Mouse (Mus musculus): Measurements from ENCODE around the gene Tnfaip8l3.
A peak's percentile ranks its signal among the peaks of the same experiment; 100 is the strongest.

Gene Tnfaip8l3

DNA sequence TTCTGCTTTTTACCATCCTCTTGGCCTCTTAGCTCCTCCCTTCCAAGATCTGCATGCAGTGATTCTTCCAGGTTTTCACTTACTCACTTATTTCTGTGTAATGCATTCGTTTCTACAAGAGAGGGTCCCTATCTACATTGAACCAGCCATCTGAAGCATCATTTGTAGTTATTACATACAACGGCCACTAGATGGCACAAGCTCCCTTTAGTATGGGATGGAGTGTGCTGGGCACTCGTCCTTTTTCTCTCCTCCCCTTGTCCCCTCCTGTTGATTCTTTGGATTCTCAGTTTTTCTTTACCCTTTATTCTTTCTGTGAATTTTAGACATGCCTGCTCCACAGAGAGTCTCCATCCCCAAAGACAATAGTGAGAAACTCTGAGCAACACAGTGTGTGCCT lies 77.3 kb downstream of the Tnfaip8l3 start:
- peak; percentile 35 for DNase-seq (ENCODE audit: low read depth)

DNA sequence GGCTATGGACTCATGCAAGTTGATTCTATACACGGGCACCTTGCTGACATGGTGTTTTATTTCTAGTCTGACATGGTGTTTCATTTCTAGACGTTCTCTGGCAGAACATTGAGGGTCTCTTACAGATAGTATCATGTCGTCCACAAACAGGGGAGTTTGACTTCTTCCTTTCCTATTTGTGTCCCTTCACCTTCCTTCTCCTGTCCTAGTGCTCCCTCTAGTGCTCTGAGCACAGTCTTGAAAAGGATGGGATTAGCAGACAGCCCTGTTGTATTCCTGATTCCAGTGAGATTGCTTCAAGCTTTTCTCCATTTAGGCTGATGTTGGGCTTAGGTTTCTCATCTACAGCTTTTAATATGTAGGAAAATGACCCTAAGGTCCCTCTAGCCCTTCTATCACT lies 81.2 kb downstream of the Tnfaip8l3 start:
- DNase-seq (ENCODE audit: low read depth), result no peak

GRCm38 (mm10) chr9:53984868-53985267 lies 83.3 kb downstream of the Tnfaip8l3 start:
- peak; percentile 1 for DNase-seq (ENCODE audit: low read depth)

DNA sequence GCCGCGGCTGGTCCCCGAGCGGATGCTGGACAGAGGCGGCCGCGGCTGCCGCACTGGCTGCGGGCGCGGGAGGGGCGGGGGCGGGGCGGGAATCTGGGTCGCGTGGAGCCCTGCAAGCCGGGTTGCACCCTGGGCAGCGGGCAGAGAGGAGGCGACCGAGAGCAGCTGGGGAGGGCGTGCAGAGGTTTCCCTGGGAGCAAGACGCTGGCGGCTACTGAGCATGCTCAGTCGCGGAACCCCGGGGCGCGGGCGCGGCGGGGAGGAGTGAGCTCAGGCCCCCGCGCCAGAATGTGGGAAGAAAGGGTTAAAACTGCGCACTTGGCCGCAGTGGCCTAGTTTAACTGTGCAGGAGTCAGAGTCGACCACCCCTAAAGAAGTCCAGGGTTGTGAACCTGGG lies 93.1 kb downstream of the Tnfaip8l3 start, which contains the start of gene Elmod1:
Elmod1 (minus strand) TSS at position 180 of the 397 bp plus-strand sequence.
- no peak for DNase-seq (ENCODE audit: low read depth)

DNA sequence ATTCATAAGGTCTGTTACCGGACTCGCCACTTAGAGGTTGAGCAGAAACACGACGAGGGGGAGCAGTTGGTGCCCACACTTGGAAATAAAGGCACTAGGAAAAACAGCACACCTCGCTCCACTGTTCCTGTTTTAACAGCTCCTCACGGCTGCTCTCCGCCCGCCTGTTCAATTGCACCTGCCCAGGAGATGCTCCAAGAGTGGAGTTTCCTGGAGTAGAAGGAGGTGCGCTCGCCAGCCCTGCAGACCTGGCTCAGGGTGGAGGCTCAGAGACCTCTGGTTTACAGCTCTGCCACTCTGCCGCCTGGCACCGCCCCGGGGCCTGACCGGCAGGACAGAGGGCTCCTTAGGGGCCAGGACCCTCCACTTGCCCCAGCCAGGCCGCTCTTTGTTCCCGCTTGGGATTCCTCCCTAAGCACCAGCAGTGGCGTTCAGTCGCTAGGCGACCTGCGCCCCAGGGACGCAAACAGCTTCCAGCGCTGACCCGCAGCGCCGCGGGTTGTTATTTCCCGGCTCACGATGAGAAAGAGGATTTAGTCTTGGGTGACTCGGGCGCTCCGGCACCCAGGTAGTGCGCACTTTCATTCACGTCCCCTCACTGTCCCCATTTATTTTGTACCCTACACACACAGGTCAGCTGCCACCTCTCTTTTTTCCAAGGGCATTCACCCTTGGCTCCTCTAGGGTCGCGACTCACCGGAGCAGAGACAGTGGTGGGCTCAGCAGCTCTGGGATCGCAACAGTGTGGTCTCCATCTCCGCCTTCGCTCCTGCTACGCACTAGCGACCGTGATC lies 93.7 kb downstream of the Tnfaip8l3 start:
- no peak for DNase-seq (ENCODE audit: low read depth)

GRCm38 (mm10) chr9:53973929-53974327 lies 94.3 kb downstream of the Tnfaip8l3 start:
- no peak for DNase-seq (ENCODE audit: low read depth)
